Mouse (Mus musculus): ENCODE results near the gene Ccdc91. TPM values are rescaled to one million over a fixed set of nuclear protein-coding genes. Genes with fewer than 3 reads are reported as not detected.
A peak's percentile ranks its signal among the peaks of the same experiment; 100 is the strongest.

The Ccdc91 gene
- polyA plus RNA-seq (2012; rRNA removed), result 12.3 and 17.5 TPM in 2 replicates

DNA sequence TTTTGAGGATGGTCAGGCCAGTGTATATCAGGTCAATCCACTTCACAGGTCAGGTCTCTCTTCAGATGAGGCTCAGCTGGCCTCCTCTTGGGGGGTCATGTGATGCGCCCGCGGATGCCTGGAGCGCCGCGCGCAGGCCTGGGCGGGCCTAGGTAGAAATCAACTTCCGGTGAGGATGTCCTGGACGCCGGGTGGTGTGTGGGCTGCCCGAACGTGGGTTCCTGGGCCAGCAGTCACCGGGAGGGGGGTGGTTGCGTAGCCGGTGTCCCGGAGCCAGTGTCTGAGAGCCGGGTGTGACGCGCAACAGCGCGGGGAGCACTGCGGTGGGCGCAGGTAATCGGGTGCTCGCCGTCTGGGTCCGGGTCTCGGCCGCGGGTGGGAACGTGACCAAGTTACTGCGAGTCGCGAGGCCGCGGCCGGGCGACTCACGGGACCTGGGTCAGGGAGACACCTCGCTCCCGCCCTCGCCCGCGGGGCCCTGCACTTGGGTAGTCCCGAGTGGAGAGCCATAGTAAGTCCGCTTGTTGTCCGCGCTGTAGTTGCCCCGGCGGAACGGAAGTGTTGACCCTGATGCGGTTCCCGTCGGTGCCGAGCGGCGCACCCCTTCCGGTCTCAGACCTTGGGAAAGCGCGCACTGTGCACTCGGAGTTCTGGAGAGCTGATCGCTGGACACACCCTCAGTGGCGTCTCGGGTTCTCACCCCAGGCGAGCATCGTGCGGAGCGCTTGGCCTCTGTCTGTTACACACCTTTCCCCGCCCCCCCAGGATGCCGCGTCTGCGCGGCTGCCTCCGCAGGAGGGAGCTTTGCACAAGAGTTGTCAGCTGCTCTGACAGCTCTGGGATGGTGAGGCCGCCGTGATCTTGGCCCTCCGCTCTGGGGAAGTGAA, at the start of gene Ccdc91:
TSS of gene Ccdc91 (plus strand) at position 102 of the 887 bp plus-strand sequence.
- under 1% methylated on average over 78 of the region's 78 CpGs for WGBS
- peak within 1 kb of the TSS; percentile 67 for H3K4me3 ChIP-seq (ENCODE audit: control insufficient read depth, insufficient read depth, low read length)
- H3K36me3 ChIP-seq (ENCODE audit: control insufficient read depth, insufficient read depth, low read length), result no peaks in the 10 kb centered on the region
- H3K27ac ChIP-seq (ENCODE audit: control insufficient read depth, insufficient read depth, low read length), result no peak within 1 kb of the TSS
- TF ChIP-seq CTCF (IDR thresholded peaks at IDR 0.05; ENCODE audit: borderline replicate concordance, control insufficient read depth, extremely low read depth, insufficient read depth, low read length, poor library complexity), result no peak
- peak; percentile 40; the same call in 1 of the 2 replicates for TF ChIP-seq POLR2A (IDR thresholded peaks at IDR 0.05; ENCODE audit: control insufficient read depth, extremely low read depth, insufficient read depth, low read length, poor library complexity)
- H3K4me1 ChIP-seq (replicated peaks; ENCODE audit: control insufficient read depth, insufficient read depth, low read length), result peaks cover 5% of the 10 kb centered on the region
- no peaks in the 10 kb centered on the region for H3K27me3 ChIP-seq (ENCODE audit: control insufficient read depth, insufficient read depth, low read length)
- DNase-seq, result peak; percentile 84

DNA sequence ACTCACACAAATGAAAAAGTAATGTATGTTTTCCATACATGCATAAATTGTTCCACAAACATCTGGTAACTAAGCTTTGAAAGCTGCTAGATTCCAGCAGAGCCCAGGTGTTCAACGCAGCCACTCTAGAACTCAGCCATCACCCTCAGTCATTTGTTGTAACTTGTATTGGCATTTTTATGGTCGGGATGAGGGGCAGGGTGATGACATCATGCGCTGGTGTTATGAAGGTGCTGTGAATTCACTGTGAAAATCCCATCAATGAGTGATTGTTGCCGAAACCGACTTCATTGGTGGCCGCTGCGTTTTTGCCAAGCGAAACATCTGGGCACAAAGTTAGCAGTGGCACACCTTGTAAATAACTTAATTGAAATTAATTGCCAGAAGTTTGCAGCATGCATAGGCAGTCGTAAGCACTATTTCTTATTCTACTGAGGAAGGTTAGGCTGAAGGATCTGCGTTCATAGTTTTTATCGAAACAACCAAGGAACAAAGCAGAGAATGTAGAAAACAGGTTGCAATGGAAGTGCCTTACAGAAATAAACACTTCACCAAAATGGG, 48.6 kb upstream of the Ccdc91 start:
- no peaks in the 10 kb centered on the region for H3K36me3 ChIP-seq (ENCODE audit: control insufficient read depth, insufficient read depth, low read length)
- H3K4me1 ChIP-seq (replicated peaks; ENCODE audit: control insufficient read depth, insufficient read depth, low read length), result no peaks in the 10 kb centered on the region
- no peak for DNase-seq
- H3K27ac ChIP-seq (ENCODE audit: control insufficient read depth, insufficient read depth, low read length), result no peak overlapping the region
- TF ChIP-seq CTCF (IDR thresholded peaks at IDR 0.05; ENCODE audit: borderline replicate concordance, control insufficient read depth, extremely low read depth, insufficient read depth, low read length, poor library complexity), result no peak
- no peak for TF ChIP-seq POLR2A (IDR thresholded peaks at IDR 0.05; ENCODE audit: control insufficient read depth, extremely low read depth, insufficient read depth, low read length, poor library complexity)
- WGBS, result 94% methylated on average over 11 of the region's 11 CpGs
- no peaks in the 10 kb centered on the region for H3K27me3 ChIP-seq (ENCODE audit: control insufficient read depth, insufficient read depth, low read length)
- no peak overlapping the region for H3K4me3 ChIP-seq (ENCODE audit: control insufficient read depth, insufficient read depth, low read length)

DNA sequence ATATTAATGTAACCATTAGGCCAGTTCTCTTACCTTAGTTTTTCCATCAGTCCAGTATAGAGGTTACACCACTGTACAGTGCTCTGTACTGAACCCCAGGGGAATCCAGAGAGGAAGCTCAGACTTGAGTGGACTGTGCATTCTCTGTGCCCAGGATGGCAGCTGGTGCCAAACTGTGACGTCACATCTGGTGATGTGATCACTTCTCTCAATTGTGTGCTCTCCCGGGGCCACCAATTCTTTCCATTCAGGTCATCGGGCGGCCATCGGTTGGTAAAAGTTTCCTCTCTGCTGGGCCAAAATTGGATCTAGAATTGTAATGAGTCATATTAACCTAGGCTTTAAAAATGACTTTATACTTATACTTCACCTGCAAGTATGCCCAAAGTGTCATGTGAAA, 19.9 kb upstream of the Ccdc91 start:
- no peaks in the 10 kb centered on the region for H3K4me1 ChIP-seq (replicated peaks; ENCODE audit: control insufficient read depth, insufficient read depth, low read length)
- WGBS, result 92% methylated on average over 5 of the region's 5 CpGs
- H3K4me3 ChIP-seq (ENCODE audit: control insufficient read depth, insufficient read depth, low read length), result no peak overlapping the region
- H3K27me3 ChIP-seq (ENCODE audit: control insufficient read depth, insufficient read depth, low read length), result no peaks in the 10 kb centered on the region
- DNase-seq, result no peak
- no peaks in the 10 kb centered on the region for H3K36me3 ChIP-seq (ENCODE audit: control insufficient read depth, insufficient read depth, low read length)
- TF ChIP-seq POLR2A (IDR thresholded peaks at IDR 0.05; ENCODE audit: control insufficient read depth, extremely low read depth, insufficient read depth, low read length, poor library complexity), result no peak
- TF ChIP-seq CTCF (IDR thresholded peaks at IDR 0.05; ENCODE audit: borderline replicate concordance, control insufficient read depth, extremely low read depth, insufficient read depth, low read length, poor library complexity), result no peak
- H3K27ac ChIP-seq (ENCODE audit: control insufficient read depth, insufficient read depth, low read length), result no peak overlapping the region

DNA sequence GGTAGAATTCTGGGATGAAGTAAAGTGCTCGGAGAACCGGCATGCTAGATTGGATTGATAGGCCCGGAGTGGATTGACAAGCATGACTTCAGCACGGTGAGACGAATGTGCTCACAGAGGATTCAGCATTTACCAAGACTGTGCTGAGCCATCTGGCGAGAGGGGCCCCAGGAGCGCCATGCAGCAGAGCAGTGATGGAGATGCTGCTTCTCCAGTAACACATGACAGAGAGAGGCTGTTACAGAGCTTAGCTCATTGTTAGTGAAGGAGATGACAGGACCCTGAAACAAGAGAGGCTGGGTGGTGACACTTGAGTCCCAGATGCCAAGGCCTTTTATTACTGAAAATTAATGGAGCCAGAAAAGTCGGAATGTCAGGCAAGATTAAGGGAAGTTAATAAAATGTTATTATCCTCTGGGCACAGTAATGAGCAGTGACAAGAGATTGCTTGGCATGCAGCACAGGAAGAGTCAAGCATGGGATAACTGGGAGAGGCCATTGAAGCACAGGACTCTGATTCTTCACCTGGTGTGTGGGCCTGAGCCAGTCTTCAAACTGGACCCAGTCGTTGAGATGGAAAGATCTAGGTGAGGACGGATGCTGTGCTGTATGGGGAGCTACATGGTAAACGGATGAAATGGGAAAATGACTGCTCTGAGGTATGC, 16.9 kb upstream of the Ccdc91 start:
- 90% methylated on average over 11 of the region's 11 CpGs for WGBS

DNA sequence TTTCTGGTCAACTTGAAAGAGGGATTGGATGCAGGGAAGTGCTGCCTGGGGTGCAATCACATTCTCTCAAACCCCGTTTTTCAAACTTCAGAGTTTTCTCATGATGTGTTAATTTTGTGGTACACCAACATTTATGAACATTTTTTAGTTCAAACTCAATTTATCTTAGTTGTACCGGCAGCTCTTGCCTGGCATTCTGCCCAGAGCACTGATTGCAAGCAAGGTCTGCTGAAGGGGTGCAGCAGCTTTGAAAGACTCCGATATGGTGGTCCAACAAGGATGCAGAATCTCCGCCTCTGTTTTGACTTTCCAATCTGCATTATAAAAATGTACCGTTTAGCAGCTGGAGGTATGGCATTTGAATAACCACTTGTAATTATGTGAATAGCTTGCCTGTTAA, 5.6 kb upstream of the Ccdc91 start:
- no peak for DNase-seq
- Histone ChIP-seq H3K4me1 (replicated peaks; ENCODE audit: control insufficient read depth, insufficient read depth, low read length) (no peaks in the 10 kb centered on the region), H3K4me3 (ENCODE audit: control insufficient read depth, insufficient read depth, low read length) (no peak overlapping the region), H3K27ac (ENCODE audit: control insufficient read depth, insufficient read depth, low read length) (no peak overlapping the region), H3K36me3 (ENCODE audit: control insufficient read depth, insufficient read depth, low read length) (no peaks in the 10 kb centered on the region), H3K27me3 (ENCODE audit: control insufficient read depth, insufficient read depth, low read length) (no peaks in the 10 kb centered on the region)
- 74% methylated on average over 5 of the region's 5 CpGs for WGBS
- TF ChIP-seq CTCF (IDR thresholded peaks at IDR 0.05; ENCODE audit: borderline replicate concordance, control insufficient read depth, extremely low read depth, insufficient read depth, low read length, poor library complexity) (no peak), POLR2A (IDR thresholded peaks at IDR 0.05; ENCODE audit: control insufficient read depth, extremely low read depth, insufficient read depth, low read length, poor library complexity) (no peak)

More for the DNA sequence above, 16.9 kb upstream of the Ccdc91 start:
- TF ChIP-seq POLR2A (IDR thresholded peaks at IDR 0.05; ENCODE audit: control insufficient read depth, extremely low read depth, insufficient read depth, low read length, poor library complexity), result no peak
- TF ChIP-seq CTCF (IDR thresholded peaks at IDR 0.05; ENCODE audit: borderline replicate concordance, control insufficient read depth, extremely low read depth, insufficient read depth, low read length, poor library complexity), result no peak
- DNase-seq, result no peak
- no peaks in the 10 kb centered on the region for H3K36me3 ChIP-seq (ENCODE audit: control insufficient read depth, insufficient read depth, low read length)
- H3K4me3 ChIP-seq (ENCODE audit: control insufficient read depth, insufficient read depth, low read length), result no peak overlapping the region
- H3K4me1 ChIP-seq (replicated peaks; ENCODE audit: control insufficient read depth, insufficient read depth, low read length), result no peaks in the 10 kb centered on the region
- no peak overlapping the region for H3K27ac ChIP-seq (ENCODE audit: control insufficient read depth, insufficient read depth, low read length)
- H3K27me3 ChIP-seq (ENCODE audit: control insufficient read depth, insufficient read depth, low read length), result no peaks in the 10 kb centered on the region

DNA sequence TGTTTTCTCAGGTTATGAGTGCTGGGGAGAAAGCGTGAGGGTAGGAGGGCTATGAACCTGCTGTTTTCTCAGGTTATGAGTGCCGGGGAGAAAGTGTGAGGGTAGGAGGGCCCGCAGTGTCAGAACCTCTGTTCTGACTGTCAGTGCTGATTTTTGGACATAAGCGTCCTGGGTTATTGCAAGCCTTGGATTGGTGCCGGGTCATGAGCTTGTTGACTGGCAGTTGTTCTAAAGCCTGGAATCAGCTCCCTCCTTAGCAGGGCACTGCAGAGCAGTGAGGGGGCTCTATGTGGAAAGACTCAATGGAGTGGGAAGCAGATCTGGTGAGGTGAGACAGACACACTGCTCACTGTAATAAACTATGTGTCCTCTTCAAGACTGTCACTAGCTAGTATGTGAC, 5.5 kb downstream of the Ccdc91 start:
- Histone ChIP-seq H3K36me3 (ENCODE audit: control insufficient read depth, insufficient read depth, low read length) (no peaks in the 10 kb centered on the region), H3K27ac (ENCODE audit: control insufficient read depth, insufficient read depth, low read length) (no peak overlapping the region), H3K4me1 (replicated peaks; ENCODE audit: control insufficient read depth, insufficient read depth, low read length) (peaks cover 5% of the 10 kb centered on the region), H3K4me3 (ENCODE audit: control insufficient read depth, insufficient read depth, low read length) (no peak overlapping the region), H3K27me3 (ENCODE audit: control insufficient read depth, insufficient read depth, low read length) (no peaks in the 10 kb centered on the region)
- 97% methylated on average over 5 of the region's 5 CpGs for WGBS
- no peak for DNase-seq
- TF ChIP-seq POLR2A (IDR thresholded peaks at IDR 0.05; ENCODE audit: control insufficient read depth, extremely low read depth, insufficient read depth, low read length, poor library complexity) (no peak), CTCF (IDR thresholded peaks at IDR 0.05; ENCODE audit: borderline replicate concordance, control insufficient read depth, extremely low read depth, insufficient read depth, low read length, poor library complexity) (no peak)
